Mouse (Mus musculus): Measurements from ENCODE around the gene Lpp.

Gene Lpp

DNA sequence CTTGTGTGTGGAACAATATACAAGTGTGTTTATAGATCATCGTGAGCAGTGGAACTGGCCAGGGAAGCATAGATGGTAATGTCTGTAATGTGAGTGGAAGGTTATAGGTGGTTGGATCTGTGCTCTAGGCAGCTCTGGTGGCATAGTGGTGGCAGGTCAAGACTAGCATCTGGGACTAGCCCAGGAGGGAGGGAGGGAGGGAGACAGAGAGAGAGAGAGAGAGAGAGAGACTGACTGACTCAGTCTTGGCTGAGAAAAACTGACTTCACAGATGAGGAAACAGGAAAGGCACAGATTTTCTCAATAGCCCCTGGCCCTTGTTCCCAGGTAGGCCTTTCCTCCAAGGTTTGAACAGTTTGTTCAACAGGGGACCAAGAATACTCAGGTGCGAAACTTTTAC is 7.5 kb downstream of the Lpp start:
- no peak for DNase-seq

DNA sequence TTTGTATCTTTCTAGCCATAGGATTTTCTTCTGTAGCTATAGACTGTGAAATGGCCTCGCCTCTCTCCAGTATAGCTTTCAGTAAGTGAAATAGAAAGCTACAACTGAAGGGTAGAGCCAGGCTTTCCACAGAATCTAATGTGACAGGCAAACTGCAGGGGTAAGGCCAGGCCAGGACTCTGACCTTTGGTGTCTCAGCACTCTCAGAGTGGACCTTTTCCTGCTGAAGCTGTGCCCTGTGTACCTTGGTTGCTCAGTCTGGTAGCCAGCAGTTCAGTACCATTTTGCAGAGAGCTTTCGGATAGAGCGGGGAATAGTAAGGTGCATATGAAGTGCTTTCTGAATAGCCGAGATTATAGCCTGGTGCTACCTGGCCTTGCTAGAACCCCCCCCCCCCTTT is 9.5 kb downstream of the Lpp start:
- DNase-seq: no peak

DNA sequence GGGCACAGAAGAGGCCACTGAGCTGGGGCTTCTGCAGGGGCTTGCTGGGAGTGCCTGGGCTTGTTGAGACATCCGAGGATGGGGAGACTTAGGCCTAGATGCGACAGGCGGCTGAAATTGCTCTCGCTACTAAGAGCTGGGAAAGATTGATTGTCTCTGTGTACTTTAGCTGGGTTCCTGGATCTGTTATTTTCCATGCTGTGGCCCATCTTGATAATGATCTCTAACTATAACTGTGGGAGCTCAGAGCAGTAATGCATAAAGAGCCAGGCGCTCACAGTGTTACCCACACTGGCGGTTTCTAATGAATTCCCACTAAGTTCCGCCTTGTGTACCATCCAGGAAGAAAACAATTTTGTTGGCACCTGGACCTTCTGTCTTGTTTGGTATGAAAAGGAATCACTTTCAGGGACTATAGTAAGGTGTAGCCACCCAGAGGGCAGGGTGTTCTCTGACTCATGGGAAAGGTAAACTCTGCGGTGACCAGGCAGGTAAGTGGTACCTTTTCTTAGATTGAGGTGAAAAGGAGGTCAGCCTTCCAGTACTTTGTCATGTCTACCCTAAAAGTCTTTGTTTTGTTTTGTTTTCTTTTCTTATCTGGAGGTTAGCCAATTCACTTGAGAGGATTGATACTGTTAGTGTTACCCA is 10.6 kb downstream of the Lpp start:
- no peak for DNase-seq

DNA sequence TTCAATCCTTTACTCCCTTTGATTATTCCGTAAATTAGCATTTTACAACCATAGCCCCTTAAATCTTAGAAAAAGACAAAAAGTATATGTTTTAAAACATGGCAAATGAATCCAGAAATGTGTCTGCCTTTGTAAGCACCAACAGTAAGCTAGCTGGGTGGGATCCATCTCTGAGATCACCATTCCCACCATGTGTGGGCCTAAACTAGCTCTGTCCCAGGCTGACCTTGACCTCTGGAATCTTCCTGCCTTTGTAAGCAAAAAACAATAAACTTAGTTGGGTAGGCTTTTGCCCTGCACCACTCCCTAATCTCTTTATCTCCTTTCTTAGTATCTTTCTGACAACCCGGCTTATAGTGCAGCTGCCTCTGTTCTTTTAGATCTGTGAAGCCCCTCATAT is 13.2 kb downstream of the Lpp start:
- no peak for DNase-seq

DNA sequence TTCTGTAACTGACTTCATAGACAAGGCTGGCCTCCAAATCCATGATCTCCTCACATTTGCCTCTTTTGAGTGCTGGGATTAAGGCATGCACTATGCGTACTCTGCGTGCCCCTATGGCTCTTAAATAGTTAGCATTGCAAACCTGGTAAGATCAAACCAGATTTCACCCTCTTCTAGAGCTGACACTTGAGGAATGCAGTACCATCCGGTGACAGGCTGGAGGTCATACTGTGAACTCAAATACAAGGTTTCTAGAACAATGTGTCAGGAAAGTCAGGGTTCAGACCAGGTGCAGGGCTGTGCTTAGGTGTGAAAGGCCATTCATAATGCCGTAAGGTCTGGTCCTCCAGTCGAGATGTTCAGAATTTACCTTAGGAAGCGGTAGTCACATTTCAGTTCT is 18.0 kb downstream of the Lpp start:
- DNase-seq: no peak

DNA sequence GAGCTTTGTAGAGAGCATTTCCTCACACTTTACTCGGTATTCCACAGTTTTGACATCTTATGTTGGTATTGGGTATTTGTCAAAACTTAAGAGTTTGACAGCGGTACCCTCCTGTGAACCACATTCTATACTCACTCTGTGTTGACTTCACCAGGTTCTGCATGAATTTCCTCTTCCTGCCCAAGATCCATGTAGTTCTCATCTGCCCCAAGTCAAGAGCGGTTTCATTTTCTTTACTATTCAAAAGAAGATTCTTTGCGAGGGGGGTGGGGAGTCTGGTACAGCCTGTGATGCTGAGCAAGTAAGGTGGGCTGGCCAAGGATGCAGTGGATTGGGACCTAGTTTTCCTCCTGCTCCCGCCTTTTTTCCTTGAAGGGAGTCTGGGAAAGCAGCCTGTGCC is 18.9 kb downstream of the Lpp start:
- DNase-seq: no peak

DNA sequence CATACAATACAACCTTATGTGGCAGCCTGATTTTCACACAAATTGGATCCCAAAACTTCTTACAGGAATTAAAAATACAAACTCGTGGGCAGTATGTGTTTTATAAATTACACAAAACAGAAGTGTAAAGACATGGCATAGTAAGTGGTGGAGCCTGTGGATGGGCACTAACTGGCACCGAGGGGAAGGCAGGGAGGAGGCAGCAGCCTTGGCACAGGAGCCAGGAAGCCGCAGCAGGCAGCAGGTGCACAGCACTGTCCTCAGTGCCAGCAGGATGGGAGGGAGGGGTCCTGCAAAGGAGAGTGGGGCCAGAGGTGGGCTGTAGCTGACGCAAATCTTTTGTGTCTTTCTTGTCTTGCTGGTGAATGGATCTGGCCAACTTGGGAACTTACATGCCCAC is 19.8 kb downstream of the Lpp start:
- DNase-seq: no peak

DNA sequence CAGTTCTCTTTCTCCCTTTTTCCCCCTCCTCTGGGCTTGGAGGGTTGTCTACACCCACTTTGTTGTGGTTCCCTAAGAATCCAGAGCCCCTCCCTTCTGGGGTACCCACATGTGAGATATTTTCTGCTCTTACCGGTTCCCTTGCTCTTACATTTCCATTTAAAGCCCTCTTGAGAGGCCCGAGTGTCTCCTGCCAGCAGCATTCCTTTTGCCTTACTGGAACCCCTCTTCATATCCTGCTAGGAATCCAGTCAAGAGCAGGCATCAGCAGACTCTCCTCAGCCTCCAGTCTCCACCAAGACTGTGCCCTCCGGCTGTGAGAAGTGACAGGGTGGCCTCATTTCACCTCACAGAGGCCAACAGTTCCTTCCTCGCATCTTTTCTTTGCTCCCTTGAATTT is 24.7 kb downstream of the Lpp start:
- DNase-seq: no peak

DNA sequence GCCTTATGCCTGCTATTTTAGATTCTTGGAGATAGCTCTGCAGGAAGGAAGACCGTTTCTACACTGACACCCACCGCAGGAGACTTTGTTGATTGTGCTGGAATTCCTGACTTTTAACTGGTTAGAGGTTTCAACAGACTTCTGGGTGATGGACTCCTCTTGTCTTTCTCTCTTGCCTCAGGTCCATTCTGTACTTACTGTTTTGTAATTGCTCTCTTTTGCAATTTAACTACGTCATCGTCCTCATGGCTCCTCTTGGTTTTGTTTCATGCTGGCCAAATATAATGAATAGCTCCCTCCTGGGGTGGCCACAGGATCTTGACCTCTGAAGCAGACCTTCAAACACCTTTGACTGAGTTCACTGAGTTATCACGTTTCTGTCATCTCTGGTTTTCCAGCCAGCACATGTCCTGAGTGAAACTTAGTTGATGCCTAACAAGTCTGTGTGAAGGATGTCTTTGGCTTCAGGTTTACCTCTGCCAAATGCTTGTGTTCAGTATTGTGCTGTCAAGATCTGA is 27.4 kb downstream of the Lpp start:
- DNase-seq: no peak

DNA sequence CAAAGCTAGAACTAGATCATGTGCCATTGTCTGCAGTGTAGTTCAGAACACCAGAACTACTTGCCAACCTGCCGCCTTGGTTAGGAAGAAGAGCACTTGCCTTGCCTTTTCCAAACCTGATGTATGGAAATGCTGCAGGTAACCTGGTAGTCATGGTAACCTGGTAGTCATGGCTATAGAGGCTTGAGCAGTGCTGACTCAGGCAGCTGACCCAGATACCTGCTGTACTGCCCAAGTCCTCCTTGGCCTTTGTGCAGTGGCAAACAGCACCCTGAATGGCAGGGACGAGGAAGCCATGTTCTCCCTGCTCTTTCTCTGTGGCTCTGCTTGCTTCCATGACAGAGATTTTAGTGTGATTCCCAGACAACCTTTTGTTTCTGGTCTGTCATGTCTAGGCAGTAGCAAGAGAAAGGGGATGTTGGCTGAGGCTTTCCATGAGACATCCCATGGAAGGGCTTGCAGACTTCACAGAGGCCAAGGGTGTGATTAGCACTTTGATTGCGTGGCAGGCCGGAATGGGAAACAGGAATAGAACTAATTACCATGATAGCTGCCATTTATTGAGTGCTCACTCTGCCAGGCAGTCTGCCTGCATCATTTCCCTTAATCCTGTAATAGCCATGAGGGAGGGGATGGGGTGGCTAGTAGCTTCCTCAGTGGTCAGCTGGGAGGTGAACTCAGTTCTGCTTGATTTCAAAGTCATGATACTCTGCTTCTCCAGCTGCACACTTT is 28.5 kb downstream of the Lpp start:
- DNase-seq: no peak

DNA sequence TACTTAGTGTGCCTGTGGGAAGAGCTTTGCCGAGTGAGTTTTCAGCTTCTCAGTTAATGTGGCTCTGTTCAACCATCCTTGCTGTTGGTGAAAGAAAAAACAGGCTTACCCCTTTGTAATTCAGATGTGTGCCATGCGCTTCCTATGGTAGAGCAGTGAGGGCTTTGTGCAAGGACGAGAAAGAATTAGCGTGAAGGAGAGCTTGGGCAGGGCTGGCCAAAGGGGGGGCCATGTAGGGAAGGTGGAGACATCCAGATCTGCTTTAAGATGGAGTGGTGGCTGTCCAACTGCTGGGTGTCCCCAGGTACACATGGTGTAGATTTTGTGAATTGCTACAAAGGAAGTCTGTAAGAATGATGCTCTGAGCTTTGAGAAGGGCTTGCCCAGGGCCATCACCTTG is 29.9 kb downstream of the Lpp start:
- no peak for DNase-seq

DNA sequence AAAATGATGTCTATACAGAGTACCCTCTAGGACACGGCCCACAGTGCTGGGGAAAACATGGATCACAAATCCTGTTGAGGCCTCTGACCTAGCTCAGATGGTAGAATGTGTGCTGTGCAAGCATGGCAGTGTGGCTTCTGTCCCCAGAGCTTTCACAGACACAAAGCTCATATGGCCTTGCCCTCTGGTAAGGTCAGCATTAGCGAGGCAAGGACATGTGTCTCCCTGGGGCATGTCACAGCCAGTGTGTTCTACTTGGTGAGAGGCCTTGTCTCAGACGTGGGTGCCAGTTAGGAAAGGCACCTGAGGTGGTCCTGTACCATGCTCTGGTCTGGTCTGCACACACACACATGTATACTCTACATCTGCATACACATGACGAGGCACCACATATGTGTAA is 30.4 kb downstream of the Lpp start:
- no peak for DNase-seq

DNA sequence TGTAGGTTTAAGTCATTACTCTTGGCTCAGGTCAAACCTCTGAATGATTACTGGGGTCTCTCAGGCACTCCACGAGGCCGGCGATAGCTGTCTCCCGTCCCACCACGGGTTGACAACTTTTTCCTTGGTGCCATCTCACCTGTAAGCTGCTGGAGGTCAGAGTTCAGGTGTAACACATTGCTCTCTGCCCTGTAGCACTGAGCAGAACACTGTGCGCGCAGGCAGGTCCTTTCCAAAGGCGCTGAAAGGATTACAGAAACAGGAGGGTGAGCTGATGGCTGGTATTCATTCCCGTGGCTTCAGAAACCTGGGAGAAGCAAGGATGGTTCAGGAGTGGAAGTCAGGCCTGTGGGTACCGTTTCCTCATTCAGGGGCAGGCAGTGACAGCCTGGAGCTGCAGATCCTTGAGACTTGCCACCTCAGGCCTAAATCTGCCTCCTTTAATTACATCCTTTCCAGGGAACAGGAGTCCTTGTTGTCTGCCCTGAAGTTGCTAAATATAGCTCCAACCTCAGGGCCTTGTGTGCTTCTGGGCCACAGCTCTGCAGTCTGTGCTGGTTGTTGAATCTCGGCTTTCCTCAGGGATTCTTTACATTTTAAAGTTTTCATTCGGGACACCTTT is 31.2 kb downstream of the Lpp start:
- no peak for DNase-seq

DNA sequence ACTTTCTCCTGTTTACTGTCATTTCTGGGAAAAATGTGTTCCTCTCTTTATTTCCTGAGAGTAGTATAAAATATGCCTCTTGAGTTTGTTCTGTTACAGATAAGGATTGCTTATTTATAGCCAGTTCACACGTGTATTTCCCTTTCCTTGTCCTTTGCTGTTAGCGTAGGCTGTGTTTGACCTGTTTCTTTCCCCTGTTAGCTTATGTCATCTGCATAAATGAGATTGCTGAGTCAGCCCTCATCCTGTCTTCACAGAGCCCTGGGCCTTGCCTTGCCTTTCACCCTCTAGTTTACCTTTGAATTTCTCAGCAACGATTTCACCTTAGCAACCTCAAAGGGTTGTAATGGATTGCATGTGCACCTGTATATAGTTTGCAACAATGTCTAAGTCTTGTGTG is 32.5 kb downstream of the Lpp start:
- DNase-seq: no peak

DNA sequence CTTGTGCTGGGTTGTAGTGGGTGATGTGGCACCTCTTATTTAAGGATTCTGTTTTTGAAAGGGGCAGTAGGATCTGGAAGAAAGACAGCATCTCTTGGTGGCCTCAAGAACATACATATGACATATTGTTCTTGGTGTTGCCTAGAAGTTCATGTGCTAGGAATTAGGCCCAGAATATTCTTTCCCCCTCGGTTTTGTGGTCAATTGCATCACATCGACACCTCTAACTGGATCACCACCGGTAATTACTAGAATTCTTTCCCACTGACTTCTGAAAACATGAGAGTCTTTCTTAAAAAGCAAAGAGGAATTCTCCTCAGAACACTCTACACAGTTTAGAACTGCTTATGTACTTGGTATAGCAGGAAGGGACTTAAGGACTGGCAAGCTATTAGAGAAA is 34.3 kb downstream of the Lpp start:
- DNase-seq: no peak

DNA sequence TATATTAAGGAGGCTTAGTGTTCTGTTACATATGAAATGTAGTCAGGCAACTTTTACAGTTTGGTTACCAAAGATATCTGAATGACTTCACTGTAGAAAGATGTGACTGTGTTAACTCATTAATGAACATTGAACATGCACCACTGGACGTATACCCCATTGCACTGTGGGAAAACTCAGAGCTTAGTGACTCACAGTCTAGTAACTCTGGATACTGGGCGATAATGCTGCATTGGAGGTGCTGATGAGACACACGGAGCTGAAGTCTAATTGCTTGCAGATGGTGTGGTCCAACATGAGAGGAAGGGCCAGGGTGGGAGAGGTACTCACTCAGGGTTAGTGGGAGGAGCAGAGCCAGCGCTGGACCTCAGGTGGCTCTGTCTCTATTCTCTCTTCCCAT is 34.7 kb downstream of the Lpp start:
- no peak for DNase-seq

DNA sequence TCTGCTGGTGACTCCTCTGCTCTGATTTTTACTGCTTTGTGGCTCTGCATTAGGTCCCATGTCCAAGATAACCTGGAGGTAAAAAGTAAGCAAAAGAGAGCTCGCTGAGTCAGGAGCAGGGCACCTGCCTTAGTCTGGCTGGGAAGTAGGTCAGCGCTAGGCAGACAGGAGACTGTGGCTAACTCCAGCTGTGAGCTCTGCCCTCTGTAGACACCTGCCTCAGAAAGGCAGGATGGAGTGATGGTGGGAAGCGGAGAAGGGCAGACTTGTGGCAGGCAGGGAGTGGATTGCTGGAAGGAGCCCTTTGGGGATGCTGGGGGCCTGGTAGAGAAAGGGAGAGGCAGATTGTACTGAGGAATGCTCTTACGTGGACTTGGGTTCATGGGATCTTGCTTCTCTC is 35.4 kb downstream of the Lpp start:
- DNase-seq: no peak

DNA sequence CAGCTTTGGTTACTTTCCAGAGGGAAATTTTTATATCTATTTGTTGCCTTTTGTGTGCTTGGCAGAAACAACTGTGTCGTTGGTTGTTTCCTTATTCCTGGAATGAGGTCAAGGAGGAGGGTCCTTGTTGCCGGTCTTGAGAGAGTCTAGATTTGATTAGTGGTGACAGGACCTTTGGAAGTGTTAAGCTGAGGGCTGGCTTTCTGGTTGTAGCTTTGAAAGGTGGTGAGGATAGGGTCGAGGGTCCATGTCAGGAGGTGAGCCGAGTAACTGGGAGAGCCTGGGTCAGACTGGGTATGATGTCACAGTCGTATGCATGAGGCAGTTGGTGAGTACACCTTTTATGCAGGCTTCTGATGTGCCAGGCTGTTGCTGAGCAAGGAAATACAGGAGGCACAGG is 36.4 kb downstream of the Lpp start:
- no peak for DNase-seq

DNA sequence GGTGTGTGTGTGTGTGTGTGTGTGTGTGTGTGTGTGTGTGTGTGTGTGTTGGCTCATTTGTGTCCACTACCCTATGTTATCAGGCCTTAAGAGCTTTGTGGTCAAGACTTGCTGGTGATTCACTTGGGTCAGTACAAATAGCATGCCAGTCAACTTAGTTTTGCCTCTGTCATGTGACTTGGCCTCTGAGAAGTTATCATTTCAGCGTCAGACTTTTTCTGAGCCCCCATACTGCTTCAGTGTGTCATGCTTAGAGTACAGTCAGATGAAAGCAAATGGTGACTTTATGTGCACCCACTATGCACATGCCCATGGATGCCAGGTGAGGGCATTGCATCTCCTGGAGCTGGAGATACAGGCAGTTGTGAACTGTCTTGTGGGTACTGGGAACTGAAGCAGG is 38.5 kb downstream of the Lpp start:
- DNase-seq: no peak

DNA sequence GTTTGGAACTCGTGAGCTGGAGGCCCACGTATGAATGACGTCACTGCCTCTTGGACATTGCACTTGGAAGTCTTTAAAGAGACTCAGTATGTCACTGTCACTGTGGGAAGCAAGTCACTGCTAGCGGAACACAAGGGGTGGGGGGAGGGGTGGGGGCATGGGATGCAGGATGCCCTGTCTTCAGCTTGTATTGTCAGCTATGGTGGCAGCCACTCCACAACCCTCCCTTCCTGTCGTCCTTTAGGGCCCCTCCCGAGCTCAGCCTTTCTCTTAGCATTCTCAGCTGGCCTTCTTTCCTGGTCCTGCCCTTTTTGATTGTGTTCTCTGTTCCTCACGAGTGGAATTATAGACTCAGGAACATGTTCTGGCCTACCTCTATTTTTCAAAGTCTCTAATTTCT is 40.3 kb downstream of the Lpp start:
- DNase-seq: no peak

DNA sequence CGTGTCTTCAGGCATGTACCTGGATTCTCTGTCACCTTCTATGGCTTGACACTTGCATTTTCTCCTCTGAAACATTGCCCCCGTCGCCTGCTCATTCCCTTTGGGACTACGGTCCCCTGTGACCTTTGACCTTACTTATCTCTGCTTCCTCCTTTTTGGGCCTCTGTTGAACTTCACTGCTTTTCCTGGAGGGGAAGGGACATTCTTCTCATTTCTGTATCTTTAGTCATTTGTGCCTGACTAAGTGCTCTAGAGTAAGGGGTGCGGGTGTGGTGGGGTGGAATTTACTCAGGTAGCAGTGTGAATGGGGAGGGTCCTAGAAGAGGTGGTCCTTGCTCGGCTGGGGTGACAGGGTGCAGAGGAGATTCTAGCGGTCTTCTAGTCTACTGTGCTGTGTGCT is 40.7 kb downstream of the Lpp start:
- no peak for DNase-seq

DNA sequence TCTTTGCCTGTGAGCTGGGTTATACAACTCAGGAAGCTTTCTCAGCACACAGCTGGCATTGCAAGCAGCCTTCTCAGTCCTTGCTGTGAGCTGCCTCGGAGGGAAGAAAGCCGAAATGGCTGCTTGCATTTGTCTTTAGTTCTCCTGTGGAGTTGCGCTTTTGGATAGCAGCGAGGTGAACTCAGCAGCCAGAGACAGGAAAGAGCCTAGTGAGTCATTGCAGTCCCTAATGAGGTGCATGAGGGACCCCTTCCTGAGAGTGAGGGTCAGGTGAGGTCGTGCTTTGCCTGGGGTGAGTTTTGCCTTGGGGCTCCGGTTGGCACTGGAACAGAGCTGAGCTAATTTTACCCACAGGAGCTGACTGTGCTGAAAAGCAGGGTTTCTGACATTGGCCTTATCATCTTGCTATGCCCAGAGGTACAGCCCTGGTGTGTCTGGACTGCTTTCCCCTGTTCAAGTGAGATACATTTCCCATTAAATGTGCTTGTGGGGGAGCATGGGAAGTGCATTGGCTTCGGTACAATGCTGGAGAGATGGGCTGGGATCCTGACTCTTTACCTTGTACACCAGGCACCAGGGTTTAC is 41.3 kb downstream of the Lpp start:
- DNase-seq: no peak

DNA sequence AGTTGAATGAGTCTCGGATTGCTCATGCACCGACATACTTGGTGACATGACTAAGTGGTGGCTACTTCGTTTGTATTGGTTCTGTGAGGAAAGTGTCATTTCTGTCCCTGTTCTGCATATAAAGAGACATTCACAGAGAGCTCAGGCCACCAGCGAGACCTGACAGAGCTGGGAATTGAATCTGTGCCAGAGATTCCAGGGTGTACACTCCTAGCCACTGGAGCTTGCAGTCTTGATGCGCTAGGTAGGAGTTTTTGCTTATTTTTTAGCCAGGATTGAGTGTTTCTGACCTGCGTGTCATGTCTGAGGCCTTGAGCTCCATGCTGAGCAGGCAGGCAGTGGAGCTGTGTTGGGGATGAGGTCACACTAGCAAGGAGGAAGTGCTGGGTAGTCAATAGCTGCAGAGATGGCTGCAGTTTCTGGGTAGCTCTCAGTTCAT is 41.8 kb downstream of the Lpp start:
- no peak for DNase-seq

DNA sequence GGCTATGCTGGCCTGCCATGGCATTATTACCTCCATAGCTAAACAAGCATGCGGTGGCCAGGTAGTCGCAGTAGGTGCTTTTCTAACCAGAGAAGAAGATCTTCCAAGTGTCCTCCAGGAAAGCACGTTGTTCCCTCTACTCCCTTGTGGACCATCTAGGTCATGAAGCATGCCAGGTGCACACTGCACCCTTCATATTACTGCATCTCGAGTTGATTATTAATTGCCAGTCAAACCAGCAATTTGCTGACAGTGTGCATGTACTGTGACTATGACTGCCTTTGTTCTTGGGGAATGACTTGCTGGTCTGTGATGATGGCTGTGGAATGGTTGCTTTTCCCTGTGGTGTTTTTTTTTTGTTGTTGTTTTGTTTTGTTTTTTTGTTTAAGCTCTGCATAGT is 45.1 kb downstream of the Lpp start:
- DNase-seq: no peak

Data from embryo, embryonic 11 days (tissue).